Mouse (Mus musculus) testis, adult 2 months (tissue): ENCODE measurements around the gene Src.

Source experiments
- CTCF ChIP-seq: fragments of 200-500 bp; IDR thresholded peaks from 2 replicates; pipeline ENCODE4 v1.5.1; 2012; ENCODE audit warnings: low read depth, mild to moderate bottlenecking, inconsistent platforms, low read length, moderate library complexity; ENCODE audit not compliant: control insufficient read depth, insufficient read depth, insufficient replicate concordance
- POLR2A ChIP-seq: fragments of 200-500 bp; IDR thresholded peaks from 2 replicates; pipeline ENCODE4 v1.6.1; 2012; ENCODE audit warnings: low read depth, mild to moderate bottlenecking, inconsistent platforms, low read length, moderate library complexity; ENCODE audit not compliant: control insufficient read depth

GRCm38 (mm10) chr2:157437123-157437522, 18.9 kb downstream of the Src start:
- TF ChIP-seq CTCF = no peak
- TF ChIP-seq POLR2A = no peak
